Mouse (Mus musculus) hindbrain, postnatal 0 days (tissue): ENCODE data around the gene Tenm3. TPM values are rescaled to one million over a fixed set of nuclear protein-coding genes. Genes with fewer than 3 reads are reported as not detected.
A peak's percentile ranks its signal among the peaks of the same experiment; 100 is the strongest.

Source experiments
- ATAC-seq: fragments of 200-750 bp; cut with Nextera tagmentation; 2 replicates; pipeline ENCODE4 v1.8.0; 2017; ENCODE audit warnings: mild to moderate bottlenecking, moderate TSS enrichment, moderate library complexity
- DNase-seq: peaks from one replicate; pipeline ENCODE4 v3.0.0-alpha.2; 2015; ENCODE audit warnings: low spot score
- H3K27ac ChIP-seq: fragments of 300-500 bp; sonication (generic); 2 replicates; pipeline ENCODE4 v1.5.1; 2014; ENCODE audit warnings: mild to moderate bottlenecking
- H3K27me3 ChIP-seq: fragments of 300-500 bp; sonication (generic); 2 replicates; pipeline ENCODE4 v1.6.1; 2014; ENCODE audit warnings: low read length, mixed read lengths; ENCODE audit not compliant: insufficient read depth
- H3K36me3 ChIP-seq: fragments of 300-500 bp; sonication (generic); 2 replicates; pipeline ENCODE4 v1.6.1; 2014; ENCODE audit warnings: low read length, mixed read lengths; ENCODE audit not compliant: insufficient read depth
- H3K4me1 ChIP-seq: fragments of 300-500 bp; sonication (generic); 2 replicates; pipeline ENCODE4 v1.6.1; 2014; ENCODE audit warnings: antibody characterized with exemption, low read length, mixed read lengths; ENCODE audit not compliant: insufficient read depth
- H3K4me2 ChIP-seq: fragments of 300-500 bp; sonication (generic); 2 replicates; pipeline ENCODE4 v1.6.1; 2014; ENCODE audit warnings: low read depth, mild to moderate bottlenecking, low read length, moderate library complexity, mixed read lengths
- H3K4me3 ChIP-seq: fragments of 300-500 bp; sonication (generic); 2 replicates; pipeline ENCODE4 v1.5.1; 2014; ENCODE audit warnings: low read length
- H3K9ac ChIP-seq: fragments of 300-500 bp; sonication (generic); replicated peaks from 2 replicates; pipeline ENCODE4 v1.6.1; 2014; ENCODE audit warnings: mild to moderate bottlenecking, low read length, moderate library complexity, mixed read lengths
- H3K9me3 ChIP-seq: fragments of 300-500 bp; sonication (generic); 2 replicates; pipeline ENCODE4 v1.6.1; 2016; ENCODE audit warnings: low read length, mixed read lengths
- CTCF ChIP-seq: IDR thresholded peaks from 2 replicates; pipeline ENCODE4 v1.5.1; 2016; ENCODE audit warnings: antibody characterized with exemption, control low read depth, low read depth
- WGBS: fragments of 180-500 bp; shearing (Covaris S2); extraction: QIAGEN DNeasy Blood & Tissue Kit; methylation state at CpG from one replicate; pipeline ENCODE4 v1.1.7; 2014; 5-methylcytosine and 5-hydroxymethylcytosine counted together
- polyA plus RNA-seq: library from polyadenylated mRNA; unstranded; fragments of >200 nt; fragmentation: Nextera tagmentation; extraction: Ambion mirVana; gene quantifications from 2 replicates; pipeline ENCODE4 v1.2.1, GENCODE M21; 2015
- total RNA-seq: library from RNA; depleted of rRNA; stranded (reverse); fragments of >200 nt; gene quantifications from 2 replicates; pipeline ENCODE4 v1.2.3, GENCODE M21; 2014

Tenm3 gene
- total and polyA plus RNA-seq, 2 experiments from 2014 or later, result 21.3 to 151 TPM

DNA sequence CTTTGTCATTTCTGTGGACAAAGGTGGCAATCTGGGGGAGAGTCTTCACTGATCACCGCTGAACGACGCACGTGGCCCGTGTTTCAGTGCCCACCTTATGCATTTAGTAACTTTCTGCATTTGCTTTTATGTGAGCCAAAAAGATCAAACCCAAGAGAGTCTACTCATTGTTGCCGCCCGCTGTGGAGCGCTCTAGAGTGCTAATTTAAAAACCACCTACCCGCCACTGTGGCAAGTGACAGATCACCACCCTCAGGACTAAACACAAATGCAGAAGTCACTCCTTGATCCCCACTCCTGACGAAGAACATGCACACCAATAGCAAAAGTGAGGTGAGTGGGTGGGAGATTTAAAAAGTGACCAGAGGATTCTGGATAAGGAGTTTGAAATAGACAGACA is 583.5 kb downstream of the Tenm3 start:
- Histone ChIP-seq H3K4me3 (no peak overlapping the region), H3K4me1 (no peaks in the 10 kb centered on the region), H3K36me3 (no peaks in the 10 kb centered on the region), H3K27me3 (no peaks in the 10 kb centered on the region), H3K9me3 (no peaks in the 10 kb centered on the region), H3K4me2 (no peak overlapping the region), H3K9ac (no peak overlapping the region), H3K27ac (no peak overlapping the region)
- ATAC-seq, result no peak
- DNase-seq, result no peak
- TF ChIP-seq CTCF, result no peak
- 93% methylated on average over 10 of the region's 10 CpGs for WGBS

- no peaks in the 10 kb centered on the region for H3K27me3 ChIP-seq
- no peak for TF ChIP-seq CTCF
- no peak overlapping the region for H3K4me3 ChIP-seq
- no peak overlapping the region for H3K4me2 ChIP-seq
- H3K27ac ChIP-seq, result no peak overlapping the region
- no peak for DNase-seq
- H3K9me3 ChIP-seq, result no peaks in the 10 kb centered on the region
- 83% methylated on average over 6 of the region's 6 CpGs for WGBS
- no peak for ATAC-seq
- H3K36me3 ChIP-seq, result no peaks in the 10 kb centered on the region
- no peak overlapping the region for H3K9ac ChIP-seq
- no peaks in the 10 kb centered on the region for H3K4me1 ChIP-seq
These were observed 583.9 kb downstream of the Tenm3 start for GRCm38 (mm10) chr8:48259832-48260231.

- DNase-seq (peak; percentile 39), ATAC-seq (peak; percentile 55; the same call in 1 of the 2 replicates)
- no peak overlapping the region for H3K4me2 ChIP-seq
- H3K4me1 ChIP-seq, result no peaks in the 10 kb centered on the region
- no peaks in the 10 kb centered on the region for H3K27me3 ChIP-seq
- H3K27ac ChIP-seq, result no peak overlapping the region
- WGBS, result 71% methylated on average over 2 of the region's 2 CpGs
- no peak overlapping the region for H3K4me3 ChIP-seq
- no peak for TF ChIP-seq CTCF
- H3K9ac ChIP-seq, result no peak overlapping the region
- 0 out of 2 replicates have a peak, but pooled peaks cover 2% of the 10 kb centered on the region for H3K9me3 ChIP-seq
- no peaks in the 10 kb centered on the region for H3K36me3 ChIP-seq
These were observed 599.9 kb downstream of the Tenm3 start for GRCm38 (mm10) chr8:48243876-48244275.

GRCm38 (mm10) chr8:48240917-48241531 is 602.7 kb downstream of the Tenm3 start:
- DNase-seq, result no peak
- TF ChIP-seq CTCF, result no peak
- Histone ChIP-seq H3K9ac (no peak overlapping the region), H3K4me3 (no peak overlapping the region), H3K9me3 (peaks cover 7% of the 10 kb centered on the region; the same call in 1 of the 2 replicates), H3K27ac (no peak overlapping the region), H3K4me1 (no peaks in the 10 kb centered on the region), H3K36me3 (no peaks in the 10 kb centered on the region; the same call in 1 of the 2 replicates), H3K27me3 (no peaks in the 10 kb centered on the region), H3K4me2 (no peak overlapping the region)
- ATAC-seq, result no peak
- WGBS, result 57% methylated on average over 6 of the region's 6 CpGs

DNA sequence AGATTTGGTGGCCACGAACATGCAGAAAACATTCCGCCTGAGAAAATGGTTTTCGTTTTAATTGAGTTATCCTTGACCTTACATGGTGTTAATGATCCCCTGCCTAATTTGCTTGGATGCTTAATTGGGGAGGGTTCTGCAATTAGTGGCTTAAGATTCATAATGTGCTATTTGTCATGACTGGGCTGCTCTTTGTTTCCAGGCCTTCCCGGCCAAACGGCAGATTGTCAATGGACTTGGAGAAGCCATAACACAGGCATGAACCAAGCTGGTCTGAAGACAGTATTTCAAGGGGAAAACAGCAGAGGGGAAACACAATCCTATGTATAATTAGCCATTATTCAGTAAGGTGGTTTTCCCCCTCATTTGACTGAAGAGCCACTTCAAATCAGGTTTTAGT is 606.8 kb downstream of the Tenm3 start:
- H3K9me3 ChIP-seq, result peaks cover 7% of the 10 kb centered on the region; the same call in 1 of the 2 replicates
- H3K27me3 ChIP-seq, result no peaks in the 10 kb centered on the region
- no peaks in the 10 kb centered on the region for H3K4me1 ChIP-seq
- DNase-seq (no peak), ATAC-seq (no peak)
- WGBS, result 83% methylated on average over 5 of the region's 5 CpGs
- no peak for TF ChIP-seq CTCF
- H3K27ac ChIP-seq, result no peak overlapping the region
- H3K36me3 ChIP-seq, result no peaks in the 10 kb centered on the region; the same call in 1 of the 2 replicates
- H3K9ac ChIP-seq, result no peak overlapping the region
- no peak overlapping the region for H3K4me2 ChIP-seq
- no peak overlapping the region for H3K4me3 ChIP-seq

- 73% methylated on average over 7 of the region's 7 CpGs for WGBS
- Histone ChIP-seq H3K9ac (no peak overlapping the region), H3K4me2 (no peak overlapping the region), H3K27ac (no peak overlapping the region), H3K27me3 (no peaks in the 10 kb centered on the region), H3K36me3 (peaks cover 8% of the 10 kb centered on the region; the same call in 1 of the 2 replicates), H3K9me3 (peaks cover 7% of the 10 kb centered on the region; the same call in 1 of the 2 replicates), H3K4me1 (no peaks in the 10 kb centered on the region), H3K4me3 (no peak overlapping the region)
- no peak for DNase-seq
- TF ChIP-seq CTCF, result no peak
- ATAC-seq, result no peak
These were observed 610.8 kb downstream of the Tenm3 start for GRCm38 (mm10) chr8:48232927-48233326.

DNA sequence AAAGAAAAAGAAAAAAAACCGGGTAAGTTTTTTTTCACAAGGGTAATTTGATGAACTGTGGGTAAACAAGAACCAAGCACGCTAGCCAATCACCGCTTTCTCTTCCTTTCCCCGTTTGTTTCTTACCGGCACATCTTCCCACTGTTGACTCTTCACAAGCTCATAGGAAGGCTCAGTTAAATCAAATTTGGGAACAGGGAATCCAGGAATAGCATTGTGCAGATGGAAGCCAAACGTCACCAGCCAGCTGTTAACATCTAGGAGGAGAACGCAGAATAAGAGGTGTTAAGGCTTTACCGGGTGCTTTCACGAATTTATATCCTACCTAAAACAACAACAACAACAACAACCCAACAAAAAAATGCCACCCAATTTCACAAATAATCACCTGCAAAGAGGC is 611.9 kb downstream of the Tenm3 start:
- H3K27ac ChIP-seq, result no peak overlapping the region
- TF ChIP-seq CTCF, result no peak
- H3K36me3 ChIP-seq, result peaks cover 8% of the 10 kb centered on the region; the same call in 1 of the 2 replicates

More for the DNA sequence above, 611.9 kb downstream of the Tenm3 start:
- ATAC-seq, result no peak
- H3K4me1 ChIP-seq, result no peaks in the 10 kb centered on the region
- H3K9me3 ChIP-seq, result peaks cover 7% of the 10 kb centered on the region; the same call in 1 of the 2 replicates
- no peak overlapping the region for H3K4me3 ChIP-seq
- WGBS, result 81% methylated on average over 9 of the region's 9 CpGs
- no peak overlapping the region for H3K4me2 ChIP-seq
- no peak for DNase-seq
- H3K27me3 ChIP-seq, result no peaks in the 10 kb centered on the region
- no peak overlapping the region for H3K9ac ChIP-seq
